In the genomic region with DNA sequence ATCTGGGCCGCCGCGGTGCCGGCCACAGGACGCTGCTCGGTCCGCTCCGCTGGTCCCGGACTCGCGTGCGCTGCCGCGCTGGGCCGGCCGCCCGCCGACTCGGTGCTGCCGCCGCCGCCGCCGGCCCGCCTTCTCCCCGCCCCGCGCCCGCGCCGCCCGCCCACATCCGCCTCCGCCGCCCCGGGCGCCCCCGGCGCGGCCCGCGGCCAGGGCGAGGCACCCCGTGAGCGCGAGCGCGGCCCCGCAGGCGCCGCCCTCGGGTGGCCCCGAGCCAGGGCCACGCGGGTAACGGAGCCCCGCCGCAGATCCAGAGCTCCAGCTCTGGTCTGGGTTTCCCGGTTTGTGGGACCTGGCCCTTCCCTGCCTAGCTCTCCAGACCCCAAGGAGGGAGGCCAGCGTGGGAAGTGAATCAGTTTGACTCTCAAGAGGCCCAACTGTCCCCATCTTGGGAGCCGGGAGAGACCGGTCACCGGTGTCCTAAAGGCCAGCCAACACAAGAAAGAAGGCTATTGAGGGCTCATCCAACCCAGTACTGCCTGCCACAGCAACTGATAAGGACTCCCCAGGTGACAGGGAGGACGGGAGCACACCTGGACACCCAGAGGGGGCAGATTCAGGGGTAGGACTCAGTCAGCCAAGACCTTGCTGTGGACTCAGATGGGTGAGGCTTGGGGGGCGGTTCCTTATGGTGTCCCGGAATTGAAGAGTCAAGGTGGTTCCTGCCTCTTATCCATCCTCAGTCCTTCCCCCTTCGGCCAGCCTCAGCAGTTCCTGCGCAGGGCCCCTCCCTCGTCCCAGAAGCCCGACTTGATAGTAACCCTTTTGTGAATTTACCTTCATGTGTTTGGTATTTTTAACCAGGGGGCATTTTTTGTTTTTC, we compare ENCODE assay signal across 8 mouse cellular contexts. TPM values are rescaled to one million over a fixed set of nuclear protein-coding genes. Genes with fewer than 3 reads are reported as not detected.
A peak's percentile ranks its signal among the peaks of the same experiment; 100 is the strongest.
DNase-seq lines count a peak whose midpoint lies in the region; ATAC-seq and TF ChIP-seq lines count a peak whose summit lies in the region.

Gene Akt1, minus strand, starts transcription at position 753 of the 880 bp plus-strand sequence.

- H3K27me3 ChIP-seq in forebrain, embryonic 11.5 days (ENCODE audit: control insufficient read depth, insufficient read depth, low read length) = peaks cover 17% of the 10 kb centered on the region
- H3K27me3 ChIP-seq in lung, embryonic 15.5 days = peaks cover 3% of the 10 kb centered on the region; the same call in 1 of the 2 replicates

- intact Hi-C loops in heart, postnatal 10 days (cut with DNase I) = loop anchor here (1.0 kb wide), 1 partner anchor 21 kb away; no protein-coding TSS in a partner anchor

- 0 out of 2 replicates have a peak, but pooled peaks have one; percentile 3 for ATAC-seq in forebrain, embryonic 11.5 days (replicated peaks; ENCODE audit: low FRiP score)
- peak; percentile 32; the same call in 1 of the 2 replicates for ATAC-seq in lung, embryonic 15.5 days (ENCODE audit: borderline replicate concordance, extremely low read depth, low FRiP score, low TSS enrichment)
- peak; percentile 38 for ATAC-seq in neutrophil, adult 5-6 weeks (ENCODE audit: extremely low read depth, insufficient number of reproducible peaks, low FRiP score, poor library complexity, severe bottlenecking)

- H3K4me2 ChIP-seq in forebrain, embryonic 11.5 days (ENCODE audit: low read depth, low read length, severe bottlenecking) = peak within 1 kb of the TSS; percentile 90
- peak within 1 kb of the TSS; percentile 93 for H3K4me2 ChIP-seq in lung, embryonic 15.5 days

- DNase-seq in Muller cell, postnatal 12 days (ENCODE audit: inconsistent ontology term) = peak; percentile 74
- DNase-seq in brain, embryonic 14.5 days (ENCODE audit: low read depth) = peak; percentile 56
- DNase-seq in forebrain, embryonic 11.5 days (ENCODE audit: low spot score) = peak; percentile 72
- DNase-seq in heart, postnatal 10 days = peak; percentile 76 to 78
- DNase-seq in kidney, postnatal 36 days = peak; percentile 50 to 82
- DNase-seq in urinary bladder, postnatal 36 days (ENCODE audit: low spot score in 2 of 2) = peak; percentile 59 to 65

- under 1% methylated on average over 50 of the region's 70 CpGs for WGBS in forebrain, embryonic 11.5 days
- WGBS in lung, embryonic 15.5 days = under 1% methylated on average over 52 of the region's 70 CpGs

- peak within 1 kb of the TSS; percentile 98 for H3K4me3 ChIP-seq in forebrain, embryonic 11.5 days (ENCODE audit: low read depth, low read length)
- H3K4me3 ChIP-seq in lung, embryonic 15.5 days = peak within 1 kb of the TSS; percentile 99

- no peak; the same call in 1 of the 2 replicates for TF ChIP-seq POLR2A in brain, embryonic 14.5 days (IDR thresholded peaks at IDR 0.05; ENCODE audit: borderline replicate concordance, extremely low read depth, insufficient read depth, insufficient read length, poor library complexity, severe bottlenecking)

- no peak for TF ChIP-seq CTCF in brain, embryonic 14.5 days (IDR thresholded peaks at IDR 0.05; ENCODE audit: borderline replicate concordance, extremely low read depth, insufficient read depth, insufficient read length)

- peaks cover 12% of the 10 kb centered on the region; the same call in 1 of the 2 replicates for H3K36me3 ChIP-seq in forebrain, embryonic 11.5 days (ENCODE audit: control insufficient read depth, insufficient read depth, low read length)
- peaks cover 16% of the 10 kb centered on the region for H3K36me3 ChIP-seq in lung, embryonic 15.5 days

- H3K4me1 ChIP-seq in forebrain, embryonic 11.5 days (replicated peaks; ENCODE audit: control insufficient read depth, insufficient read depth, low read length) = peaks cover 33% of the 10 kb centered on the region
- H3K4me1 ChIP-seq in lung, embryonic 15.5 days = peaks cover 77% of the 10 kb centered on the region

- H3K9me3 ChIP-seq in forebrain, embryonic 11.5 days (ENCODE audit: control insufficient read depth, low read length) = no peaks in the 10 kb centered on the region
- H3K9me3 ChIP-seq in lung, embryonic 15.5 days = no peaks in the 10 kb centered on the region

- H3K9ac ChIP-seq in forebrain, embryonic 11.5 days (ENCODE audit: low read length) = peak within 1 kb of the TSS; percentile 93
- H3K9ac ChIP-seq in lung, embryonic 15.5 days = peak within 1 kb of the TSS; percentile 100

- peak within 1 kb of the TSS; percentile 82 for H3K27ac ChIP-seq in forebrain, embryonic 11.5 days (ENCODE audit: low read depth, low read length)
- peak within 1 kb of the TSS; percentile 98 for H3K27ac ChIP-seq in lung, embryonic 15.5 days

RNA-seq across cellular contexts. Expression of gene Akt1, which starts in this region (rescaled TPM):
- 303 and 319 TPM in 2 replicates for polyA plus RNA-seq in brain, embryonic 14.5 days (2012; rRNA removed)
- 99.4 and 123 TPM in 2 replicates for polyA plus RNA-seq in forebrain, embryonic 11.5 days (2014; fragmentation: Nextera tagmentation; extraction: Ambion mirVana)
- total RNA-seq in heart, postnatal 10 days (2021) = 100 to 1,000 TPM; 346 to 355 TPM
- polyA plus RNA-seq in lung, embryonic 15.5 days (2015; fragmentation: Nextera tagmentation; extraction: Ambion mirVana) = 145 and 157 TPM in 2 replicates
- total RNA-seq in neutrophil, adult 5-6 weeks (2017) = 197 and 218 TPM in 2 replicates

Comparison
In these comparisons a context has a peak if more than half of its experiments do, and no peak if none do; other contexts are left out.
1. Peak in every context shown above with its lines: DNase-seq, ATAC-seq, H3K4me3 ChIP-seq and H3K27ac ChIP-seq.